Mouse (Mus musculus) heart, embryonic 15.5 days (tissue): ENCODE results near the gene Shank2. TPM values are rescaled to one million over a fixed set of nuclear protein-coding genes. Genes with fewer than 3 reads are reported as not detected.

Experiments used
- ATAC-seq: fragments of 200-750 bp; cut with Nextera tagmentation; replicated peaks from 2 replicates; pipeline ENCODE4 v1.8.0; 2017; ENCODE audit warnings: low read depth, moderate TSS enrichment; ENCODE audit not compliant: insufficient number of reproducible peaks, insufficient read depth, low FRiP score
- H3K27ac ChIP-seq: fragments of 300-500 bp; sonication (generic); 2 replicates; pipeline ENCODE4 v1.5.1; 2015; ENCODE audit warnings: mild to moderate bottlenecking, inconsistent platforms
- H3K27me3 ChIP-seq: fragments of 300-500 bp; sonication (generic); 2 replicates; pipeline ENCODE4 v1.6.1; 2015; ENCODE audit warnings: inconsistent platforms
- H3K36me3 ChIP-seq: fragments of 300-500 bp; sonication (generic); 2 replicates; pipeline ENCODE4 v1.6.1; 2015; ENCODE audit warnings: mild to moderate bottlenecking, inconsistent platforms
- H3K4me1 ChIP-seq: fragments of 300-500 bp; sonication (generic); replicated peaks from 2 replicates; pipeline ENCODE4 v1.6.1; 2015; ENCODE audit warnings: inconsistent platforms
- H3K4me2 ChIP-seq: fragments of 300-500 bp; sonication (generic); 2 replicates; pipeline ENCODE4 v1.6.1; 2015; ENCODE audit warnings: inconsistent platforms, mild to moderate bottlenecking, moderate library complexity
- H3K4me3 ChIP-seq: fragments of 300-500 bp; sonication (generic); 2 replicates; pipeline ENCODE4 v1.5.1; 2015; ENCODE audit warnings: mild to moderate bottlenecking, inconsistent platforms
- H3K9ac ChIP-seq: fragments of 300-500 bp; sonication (generic); 2 replicates; pipeline ENCODE4 v1.6.1; 2015; ENCODE audit warnings: mild to moderate bottlenecking, inconsistent platforms
- H3K9me3 ChIP-seq: fragments of 300-500 bp; sonication (generic); replicated peaks from 2 replicates; pipeline ENCODE4 v1.6.1; 2016; ENCODE audit warnings: inconsistent platforms
- WGBS: fragments of 180-500 bp; shearing (Covaris S2); methylation state at CpG from one replicate; pipeline ENCODE4 v1.1.7; 2015; ENCODE audit warnings: mixed read lengths; 5-methylcytosine and 5-hydroxymethylcytosine counted together
- polyA plus RNA-seq: library from polyadenylated mRNA; unstranded; fragments of >200 nt; fragmentation: Nextera tagmentation; extraction: Ambion mirVana; gene quantifications from 2 replicates; pipeline ENCODE4 v1.2.1, GENCODE M21; 2015

The Shank2 gene
- polyA plus RNA-seq, 1 experiment from 2014 or later: 0.50 TPM

GRCm38 (mm10) chr7:144205161-144205560 lies 203.4 kb downstream of the Shank2 start:
- Histone ChIP-seq H3K9me3 (no peaks in the 10 kb centered on the region), H3K9ac (no peak overlapping the region), H3K27ac (no peak overlapping the region), H3K36me3 (no peaks in the 10 kb centered on the region), H3K4me1 (peaks cover 24% of the 10 kb centered on the region), H3K4me3 (no peak overlapping the region), H3K27me3 (peaks cover 8% of the 10 kb centered on the region), H3K4me2 (no peak overlapping the region)
- WGBS: 35% methylated on average over 1 of the region's 1 CpGs
- no peak for ATAC-seq

GRCm38 (mm10) chr7:144205837-144206236 lies 204.1 kb downstream of the Shank2 start:
- no peak overlapping the region for H3K27ac ChIP-seq
- no peak for ATAC-seq
- H3K27me3 ChIP-seq: peaks cover 8% of the 10 kb centered on the region

GRCm38 (mm10) chr7:144206254-144206653 lies 204.5 kb downstream of the Shank2 start:
- H3K27ac ChIP-seq: no peak overlapping the region
- H3K9me3 ChIP-seq: no peaks in the 10 kb centered on the region
- no peaks in the 10 kb centered on the region for H3K36me3 ChIP-seq
- ATAC-seq: no peak
- peaks cover 24% of the 10 kb centered on the region for H3K4me1 ChIP-seq
- no peak overlapping the region for H3K4me2 ChIP-seq
- no peak overlapping the region for H3K4me3 ChIP-seq
- no peak overlapping the region for H3K9ac ChIP-seq
- peaks cover 8% of the 10 kb centered on the region for H3K27me3 ChIP-seq
- WGBS: 70% methylated on average over 5 of the region's 5 CpGs

More at GRCm38 (mm10) chr7:144205837-144206236, 204.1 kb downstream of the Shank2 start:
- Histone ChIP-seq H3K4me3 (no peak overlapping the region), H3K4me1 (peaks cover 24% of the 10 kb centered on the region), H3K4me2 (no peak overlapping the region), H3K36me3 (no peaks in the 10 kb centered on the region), H3K9ac (no peak overlapping the region), H3K9me3 (no peaks in the 10 kb centered on the region)
- WGBS: 79% methylated on average over 3 of the region's 3 CpGs

- Histone ChIP-seq H3K27me3 (peaks cover 13% of the 10 kb centered on the region), H3K4me1 (peaks cover 16% of the 10 kb centered on the region), H3K36me3 (no peaks in the 10 kb centered on the region), H3K9me3 (no peaks in the 10 kb centered on the region), H3K9ac (no peak overlapping the region), H3K27ac (no peak overlapping the region), H3K4me3 (no peak overlapping the region), H3K4me2 (no peak overlapping the region)
- WGBS: 78% methylated on average over 6 of the region's 6 CpGs
- no peak for ATAC-seq
Measured at GRCm38 (mm10) chr7:144207100-144207499, 205.4 kb downstream of the Shank2 start.

GRCm38 (mm10) chr7:144207849-144208248 lies 206.1 kb downstream of the Shank2 start:
- ATAC-seq: peak; percentile 58
- 11% methylated on average over 7 of the region's 7 CpGs for WGBS
- H3K27me3 ChIP-seq: peaks cover 15% of the 10 kb centered on the region
- H3K4me3 ChIP-seq: no peak overlapping the region
- no peak overlapping the region for H3K27ac ChIP-seq
- H3K4me2 ChIP-seq: 0 out of 2 replicates have a peak overlapping the region, but pooled peaks have one; percentile 17
- no peaks in the 10 kb centered on the region for H3K9me3 ChIP-seq
- H3K36me3 ChIP-seq: no peaks in the 10 kb centered on the region
- H3K9ac ChIP-seq: no peak overlapping the region
- H3K4me1 ChIP-seq: peaks cover 9% of the 10 kb centered on the region

GRCm38 (mm10) chr7:144208628-144209027 lies 206.9 kb downstream of the Shank2 start:
- WGBS: 54% methylated on average over 1 of the region's 1 CpGs
- Histone ChIP-seq H3K4me1 (peaks cover 9% of the 10 kb centered on the region), H3K4me2 (no peak overlapping the region), H3K9ac (no peak overlapping the region), H3K36me3 (no peaks in the 10 kb centered on the region), H3K27ac (no peak overlapping the region), H3K4me3 (no peak overlapping the region), H3K27me3 (peaks cover 15% of the 10 kb centered on the region), H3K9me3 (no peaks in the 10 kb centered on the region)
- no peak for ATAC-seq

- Histone ChIP-seq H3K4me2 (no peak overlapping the region), H3K4me3 (no peak overlapping the region), H3K9ac (no peak overlapping the region), H3K4me1 (peaks cover 3% of the 10 kb centered on the region), H3K9me3 (no peaks in the 10 kb centered on the region), H3K27ac (no peak overlapping the region), H3K27me3 (peaks cover 15% of the 10 kb centered on the region), H3K36me3 (no peaks in the 10 kb centered on the region)
- 74% methylated on average over 9 of the region's 9 CpGs for WGBS
- no peak for ATAC-seq
Measured at GRCm38 (mm10) chr7:144210526-144210925, 208.8 kb downstream of the Shank2 start.

- no peak overlapping the region for H3K27ac ChIP-seq
- H3K9ac ChIP-seq: no peak overlapping the region
- H3K4me2 ChIP-seq: no peak overlapping the region
- peaks cover 1% of the 10 kb centered on the region for H3K4me1 ChIP-seq
- H3K9me3 ChIP-seq: no peaks in the 10 kb centered on the region
- no peak for ATAC-seq
- H3K4me3 ChIP-seq: no peak overlapping the region
- peaks cover 7% of the 10 kb centered on the region for H3K27me3 ChIP-seq
- H3K36me3 ChIP-seq: no peaks in the 10 kb centered on the region
Measured at GRCm38 (mm10) chr7:144212694-144213093, 211.0 kb downstream of the Shank2 start.

- peaks cover 2% of the 10 kb centered on the region; the same call in 1 of the 2 replicates for H3K27me3 ChIP-seq
- H3K4me3 ChIP-seq: no peak overlapping the region
- no peaks in the 10 kb centered on the region for H3K9me3 ChIP-seq
- no peaks in the 10 kb centered on the region for H3K36me3 ChIP-seq
- ATAC-seq: no peak
- H3K4me2 ChIP-seq: no peak overlapping the region
- no peaks in the 10 kb centered on the region for H3K4me1 ChIP-seq
- H3K27ac ChIP-seq: no peak overlapping the region
- H3K9ac ChIP-seq: no peak overlapping the region
- 6% methylated on average over 3 of the region's 3 CpGs for WGBS
Measured at GRCm38 (mm10) chr7:144217192-144217591, 215.5 kb downstream of the Shank2 start.

GRCm38 (mm10) chr7:144228683-144229082 lies 227.0 kb downstream of the Shank2 start:
- Histone ChIP-seq H3K36me3 (no peaks in the 10 kb centered on the region), H3K4me1 (0 out of 2 replicates have a peak, but pooled peaks cover 4% of the 10 kb centered on the region), H3K27me3 (peaks cover 8% of the 10 kb centered on the region), H3K4me3 (no peak overlapping the region), H3K9me3 (no peaks in the 10 kb centered on the region), H3K27ac (no peak overlapping the region), H3K4me2 (no peak overlapping the region), H3K9ac (no peak overlapping the region)
- 71% methylated on average over 5 of the region's 5 CpGs for WGBS
- no peak for ATAC-seq

- no peak overlapping the region for H3K4me3 ChIP-seq
- H3K9ac ChIP-seq: no peak overlapping the region
- H3K27ac ChIP-seq: no peak overlapping the region
- 0 out of 2 replicates have a peak, but pooled peaks cover 4% of the 10 kb centered on the region for H3K4me1 ChIP-seq
- ATAC-seq: no peak
- H3K9me3 ChIP-seq: no peaks in the 10 kb centered on the region
- peaks cover 8% of the 10 kb centered on the region; the same call in 1 of the 2 replicates for H3K27me3 ChIP-seq
- no peak overlapping the region for H3K4me2 ChIP-seq
- H3K36me3 ChIP-seq: no peaks in the 10 kb centered on the region
- WGBS: 38% methylated on average over 1 of the region's 1 CpGs
Measured at GRCm38 (mm10) chr7:144229421-144229820, 227.7 kb downstream of the Shank2 start.

GRCm38 (mm10) chr7:144232132-144232706 lies 230.5 kb downstream of the Shank2 start:
- WGBS: 67% methylated on average over 5 of the region's 5 CpGs
- H3K9ac ChIP-seq: no peak overlapping the region

More at GRCm38 (mm10) chr7:144232132-144232706, 230.5 kb downstream of the Shank2 start:
- peaks cover 10% of the 10 kb centered on the region for H3K4me1 ChIP-seq
- no peak overlapping the region for H3K4me2 ChIP-seq
- H3K9me3 ChIP-seq: no peaks in the 10 kb centered on the region
- no peaks in the 10 kb centered on the region for H3K36me3 ChIP-seq
- no peak overlapping the region for H3K4me3 ChIP-seq
- no peak for ATAC-seq
- no peak overlapping the region for H3K27ac ChIP-seq
- H3K27me3 ChIP-seq: peaks cover 8% of the 10 kb centered on the region; the same call in 1 of the 2 replicates
